Mouse (Mus musculus) embryonic fibroblast, embryonic 13.5 days (primary cell): ENCODE data around the gene 4933405L10Rik.

Experiments used
- CTCF ChIP-seq: IDR thresholded peaks from 2 replicates; pipeline ENCODE4 v1.5.1; 2011; ENCODE audit warnings: mild to moderate bottlenecking, control low read depth, low read length, moderate library complexity, borderline replicate concordance; ENCODE audit not compliant: insufficient read depth
- POLR2A ChIP-seq: IDR thresholded peaks from 2 replicates; pipeline ENCODE4 v1.6.1; 2011; ENCODE audit warnings: low read depth, mild to moderate bottlenecking, control low read depth, low read length, moderate library complexity

- no peak for TF ChIP-seq CTCF
- no peak for TF ChIP-seq POLR2A
Measured at GRCm38 (mm10) chr8:105706426-105706825, 1.0 kb upstream of the 4933405L10Rik start.
